Mouse (Mus musculus): ENCODE data around the gene Atad5.

- TF ChIP-seq CTCF (IDR thresholded peaks at IDR 0.05; ENCODE audit: insufficient read depth, low read depth, low read length) (no peak), POLR2A (IDR thresholded peaks at IDR 0.05; ENCODE audit: insufficient read depth, low read depth, low read length) (no peak)
Observed at GRCm38 (mm10) chr11:80170351-80170750, 81.2 kb downstream of the Atad5 start.

Data from olfactory bulb, adult 2 months (tissue).